Comparison of ENCODE assay signal across 13 mouse cellular contexts in genomic region chr7:101654936-101655335, GRCm38 (mm10).
"Had no signal": no experiment of that assay in that cellular context is flagged by ENCODE, and none has a peak within 500 bp of the region (broad histone marks: within the 10 kb centered on the region; RNA-seq: fewer than 3 reads in every experiment).

No protein-coding gene starts in this region.

- ATAC-seq: lung, postnatal 0 days; midbrain, embryonic 15.5 days had no signal

- H3K4me2 ChIP-seq: midbrain, embryonic 15.5 days; neural tube, embryonic 13.5 days had no signal

- H3K27ac ChIP-seq: left cerebral cortex, adult 2 months; limb, embryonic 10.5 days; liver, embryonic 14.5 days; midbrain, embryonic 10.5 days; midbrain, embryonic 15.5 days; neural tube, embryonic 13.5 days had no signal

- H3K36me3 ChIP-seq: limb, embryonic 10.5 days; midbrain, embryonic 10.5 days; midbrain, embryonic 15.5 days; neural tube, embryonic 13.5 days had no signal

- H3K9me3 ChIP-seq: limb, embryonic 10.5 days; midbrain, embryonic 10.5 days; midbrain, embryonic 15.5 days; neural tube, embryonic 13.5 days had no signal

- H3K4me3 ChIP-seq: left cerebral cortex, adult 2 months; limb, embryonic 10.5 days; midbrain, embryonic 10.5 days; midbrain, embryonic 15.5 days; neural tube, embryonic 13.5 days had no signal

- DNase-seq: kidney, adult 2 months; lung, adult 2 months; lung, postnatal 36 days; right cerebral cortex, postnatal 14 days; thymus, adult 18-20 months; thymus, postnatal 14 days had no signal

- H3K4me1 ChIP-seq: limb, embryonic 10.5 days; midbrain, embryonic 10.5 days; midbrain, embryonic 15.5 days had no signal

- H3K27me3 ChIP-seq: midbrain, embryonic 15.5 days; neural tube, embryonic 13.5 days had no signal

- H3K9ac ChIP-seq: liver, embryonic 14.5 days; midbrain, embryonic 15.5 days; neural tube, embryonic 13.5 days had no signal
